Mouse (Mus musculus) left cerebral cortex, adult 9 months (tissue): ENCODE results near the gene Chd3.
A peak's percentile ranks its signal among the peaks of the same experiment; 100 is the strongest.

Experiments used
- DNase-seq, 2 experiments: peaks; one replicate each; pipeline ENCODE4 v3.0.0; 2022; ENCODE audit warnings: low spot score in 2 of 2

The Chd3 gene

DNA sequence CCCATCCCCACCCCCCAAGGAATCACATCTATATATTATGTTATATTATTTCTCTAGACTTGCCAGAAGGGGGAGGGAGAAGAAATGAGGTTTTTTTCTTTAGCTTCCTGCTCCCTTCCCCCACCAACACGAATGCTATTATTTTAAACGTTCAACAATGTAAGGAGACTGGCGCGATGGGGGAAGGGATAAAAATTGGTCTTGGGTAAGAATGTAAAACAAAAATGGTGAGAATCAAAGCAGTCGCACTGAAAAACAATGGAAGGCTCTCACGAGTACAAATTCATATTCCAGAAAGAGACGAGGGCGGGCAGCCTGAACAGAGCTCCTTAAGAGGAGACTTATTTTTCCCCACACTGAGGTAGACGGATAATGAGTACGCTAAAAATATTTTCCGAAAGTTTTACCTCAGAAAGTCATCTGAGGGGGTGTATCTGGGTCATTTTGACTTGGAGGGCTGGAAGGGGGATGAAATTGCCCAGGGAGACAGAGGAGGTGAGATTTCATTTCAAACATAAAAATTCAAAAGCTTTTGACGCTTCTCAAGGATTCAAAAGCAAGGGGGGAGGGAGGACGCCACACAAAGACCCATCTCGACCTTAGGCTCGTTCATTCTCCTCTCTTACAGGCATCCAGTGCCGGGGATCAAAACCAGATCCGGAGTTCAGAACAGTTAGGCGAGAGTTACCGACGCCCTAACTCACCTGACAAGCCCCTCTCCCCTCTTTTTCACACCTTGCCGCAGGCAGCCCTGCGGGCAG is 2.2 kb downstream of the Chd3 start:
- DNase-seq: peak in 1 of 2 experiments; percentile 53

DNA sequence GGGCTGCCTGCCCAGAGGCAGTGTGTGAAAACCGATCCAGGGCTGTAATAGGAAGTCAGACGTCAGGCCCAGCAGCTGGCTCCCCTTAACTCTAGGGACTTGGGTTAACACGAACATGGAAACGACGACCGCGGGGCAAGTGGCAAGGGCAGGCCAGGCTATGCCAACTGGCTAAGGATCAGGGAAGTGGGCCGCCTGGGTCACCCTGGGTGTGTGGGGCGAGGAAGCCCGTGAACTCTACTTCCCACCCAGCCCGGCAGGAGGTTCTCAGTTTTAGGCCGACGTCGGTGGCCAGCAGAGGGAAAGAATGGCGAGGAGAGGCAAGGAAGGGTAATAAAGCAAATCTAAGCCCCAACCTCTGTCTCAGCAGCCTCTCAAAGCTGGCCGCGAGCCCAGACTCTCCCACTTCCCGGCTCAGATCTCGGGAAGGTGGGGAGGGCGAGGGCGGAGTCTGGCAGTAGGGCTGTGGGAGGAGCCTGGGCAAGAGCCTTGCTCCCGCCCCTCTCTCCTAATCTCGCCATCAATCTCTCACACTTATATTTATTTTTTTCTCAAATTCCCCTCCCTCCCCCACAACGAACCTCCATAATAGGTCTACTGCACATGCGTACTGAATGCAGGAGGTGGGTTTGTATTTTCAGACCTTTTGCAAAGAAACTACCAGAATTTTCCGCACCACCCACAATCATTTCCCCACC is 2.9 kb downstream of the Chd3 start:
- DNase-seq: peak; percentile 91 to 94

DNA sequence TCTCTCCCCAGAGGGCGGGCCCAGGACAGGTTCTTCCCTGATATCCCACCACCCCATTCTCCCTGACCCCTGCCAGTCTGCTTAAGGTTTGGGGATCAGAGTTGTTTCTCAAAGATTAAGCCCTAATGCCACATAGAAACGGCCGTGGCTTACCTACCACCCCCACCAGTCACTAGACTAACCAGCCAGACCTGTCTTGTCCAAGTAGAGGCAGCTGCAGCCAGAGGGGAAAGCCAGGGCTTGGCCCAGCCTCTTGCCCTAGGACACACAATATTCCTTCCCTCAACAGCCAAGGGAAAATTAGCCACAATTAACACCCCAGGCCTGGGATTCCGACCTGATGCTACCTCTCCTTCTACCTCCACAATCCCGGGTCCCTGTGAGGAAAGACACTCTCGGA is 3.5 kb downstream of the Chd3 start:
- DNase-seq: peak in 1 of 2 experiments; percentile 14

DNA sequence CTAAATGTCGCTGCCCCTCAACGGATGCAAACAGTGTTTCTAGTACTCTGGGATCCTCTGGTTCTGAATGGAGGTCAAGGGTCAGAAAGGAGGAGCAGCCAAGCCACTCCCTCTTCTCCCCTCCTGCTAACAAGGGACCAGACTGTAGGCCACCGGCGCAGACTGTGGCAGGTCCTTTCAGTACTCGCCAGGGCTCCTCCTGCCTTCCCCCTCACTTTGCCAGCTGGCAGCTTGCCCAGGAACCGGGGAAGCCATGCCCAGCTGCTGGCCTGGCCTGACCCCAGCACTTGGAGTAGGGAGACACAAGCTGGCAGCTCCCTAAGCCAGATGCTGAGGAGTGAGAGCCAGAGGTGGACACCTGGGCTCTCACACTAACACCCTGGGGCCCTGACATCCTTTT is 4.3 kb downstream of the Chd3 start:
- peak; percentile 81 to 92 for DNase-seq

DNA sequence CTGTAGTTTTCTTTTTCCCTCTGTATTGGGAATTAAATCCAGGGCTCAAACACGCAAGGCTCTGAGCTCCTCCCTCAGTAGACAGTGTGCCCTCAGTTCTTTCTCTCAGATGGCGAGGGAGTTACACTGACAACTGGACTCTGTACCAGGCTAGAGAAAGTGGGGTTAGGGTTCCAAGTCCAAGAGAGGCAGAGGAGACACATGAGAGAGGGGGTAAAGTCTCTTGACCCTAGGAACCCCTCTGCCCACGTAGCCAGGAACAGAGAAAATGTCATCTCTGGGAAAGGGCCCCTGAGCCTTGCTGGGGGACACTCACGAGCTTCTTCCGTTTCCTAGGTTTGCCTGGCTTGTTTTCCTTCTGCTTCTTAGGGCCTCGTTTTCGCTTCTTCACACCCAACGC is 4.8 kb downstream of the Chd3 start:
- DNase-seq: no peak

DNA sequence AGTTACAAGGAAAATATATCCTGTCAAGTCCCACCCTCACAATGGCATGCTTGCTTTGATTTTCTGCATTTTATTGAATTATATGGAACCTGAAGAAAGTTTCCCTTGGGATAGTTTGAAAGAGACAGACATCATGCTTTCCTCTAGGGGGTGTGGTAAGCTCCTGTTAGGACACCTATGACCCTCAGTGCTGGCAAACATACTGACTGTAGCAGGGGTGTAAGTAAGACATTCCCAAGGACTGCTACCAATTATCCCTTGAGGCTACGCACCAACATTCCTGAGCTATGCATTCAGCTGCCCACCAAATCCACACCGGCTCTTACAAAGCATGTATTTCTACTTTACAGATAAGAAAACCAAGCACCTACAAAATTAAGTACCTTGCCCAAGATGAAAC is 6.7 kb downstream of the Chd3 start:
- DNase-seq: no peak

DNA sequence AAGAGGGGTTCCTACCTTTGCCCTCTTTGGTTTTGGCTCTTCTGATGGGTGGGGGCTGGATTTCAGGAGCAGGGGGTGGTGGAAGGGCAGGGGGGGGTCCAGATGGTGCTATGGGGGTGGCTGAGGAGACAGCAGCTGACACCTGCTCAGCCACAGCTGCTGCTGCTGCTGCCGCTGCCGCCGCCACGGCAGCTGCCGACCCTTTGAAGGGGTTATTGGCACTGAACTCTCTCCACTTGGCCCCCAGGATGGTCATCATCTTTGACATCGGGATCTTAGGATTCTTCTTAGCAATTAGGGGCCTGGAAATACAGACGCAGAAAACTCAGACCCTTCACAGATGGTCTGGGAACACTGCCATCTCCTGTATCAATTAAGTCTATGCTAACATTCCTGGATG is 7.2 kb downstream of the Chd3 start:
- no peak for DNase-seq

DNA sequence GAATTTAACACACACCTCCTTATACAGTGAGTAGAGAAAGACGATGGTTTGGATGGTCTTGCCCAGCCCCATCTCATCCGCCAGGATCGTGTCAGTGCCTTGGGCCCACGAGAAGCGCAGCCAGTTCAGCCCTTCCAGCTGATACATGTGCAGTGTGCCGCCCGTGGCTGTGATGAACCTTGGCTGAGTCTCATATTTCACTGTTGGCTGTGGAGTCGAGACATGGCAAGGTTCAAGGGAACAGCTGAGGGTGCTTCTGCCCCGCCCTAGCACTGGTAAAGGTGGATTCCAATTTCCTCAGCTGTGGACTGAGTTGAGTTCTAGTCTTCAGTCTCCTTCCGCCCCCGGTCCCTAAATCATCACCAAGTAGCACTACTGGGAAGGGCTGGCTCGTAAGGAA is 11.5 kb downstream of the Chd3 start:
- no peak for DNase-seq

DNA sequence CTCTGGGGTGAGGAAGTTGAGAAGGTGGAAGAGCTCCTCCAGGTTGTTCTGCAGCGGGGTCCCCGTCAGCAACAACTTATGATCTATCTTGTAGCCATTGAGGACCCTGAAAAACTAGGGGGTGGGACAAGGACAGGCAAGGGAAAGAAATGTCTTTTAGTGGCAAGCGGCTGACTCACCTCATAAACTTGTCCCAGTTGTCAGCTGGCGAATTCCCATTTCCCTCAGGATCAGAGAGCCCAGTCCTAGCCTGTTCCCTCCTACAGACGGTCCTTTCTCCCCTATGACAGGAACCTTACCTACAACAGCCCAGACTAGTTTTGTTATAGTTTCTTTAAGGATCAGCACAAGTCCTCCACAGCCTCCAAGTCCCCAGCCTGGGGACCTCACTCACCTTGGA is 12.7 kb downstream of the Chd3 start:
- no peak for DNase-seq

DNA sequence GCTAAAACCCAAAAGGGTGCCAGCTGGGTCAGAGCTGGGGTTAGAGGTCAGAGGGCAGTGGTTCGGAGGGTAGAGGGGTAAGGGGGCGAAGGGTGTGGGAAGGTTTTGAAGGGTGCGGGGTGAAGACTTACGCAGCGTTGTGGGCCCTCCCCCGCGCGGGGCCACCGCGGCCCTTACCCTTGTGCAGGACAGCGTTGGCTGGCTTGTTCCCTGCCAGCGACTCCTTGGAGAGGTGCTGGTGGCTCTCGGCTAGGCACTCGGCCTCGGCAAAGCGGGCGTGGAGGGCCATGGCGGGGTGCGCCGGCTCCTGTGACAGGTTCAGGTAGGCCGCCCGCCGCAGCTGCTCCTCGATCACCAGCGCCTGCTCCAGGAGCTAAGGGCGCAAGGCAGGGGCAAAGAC is 22.8 kb downstream of the Chd3 start:
- DNase-seq: no peak

DNA sequence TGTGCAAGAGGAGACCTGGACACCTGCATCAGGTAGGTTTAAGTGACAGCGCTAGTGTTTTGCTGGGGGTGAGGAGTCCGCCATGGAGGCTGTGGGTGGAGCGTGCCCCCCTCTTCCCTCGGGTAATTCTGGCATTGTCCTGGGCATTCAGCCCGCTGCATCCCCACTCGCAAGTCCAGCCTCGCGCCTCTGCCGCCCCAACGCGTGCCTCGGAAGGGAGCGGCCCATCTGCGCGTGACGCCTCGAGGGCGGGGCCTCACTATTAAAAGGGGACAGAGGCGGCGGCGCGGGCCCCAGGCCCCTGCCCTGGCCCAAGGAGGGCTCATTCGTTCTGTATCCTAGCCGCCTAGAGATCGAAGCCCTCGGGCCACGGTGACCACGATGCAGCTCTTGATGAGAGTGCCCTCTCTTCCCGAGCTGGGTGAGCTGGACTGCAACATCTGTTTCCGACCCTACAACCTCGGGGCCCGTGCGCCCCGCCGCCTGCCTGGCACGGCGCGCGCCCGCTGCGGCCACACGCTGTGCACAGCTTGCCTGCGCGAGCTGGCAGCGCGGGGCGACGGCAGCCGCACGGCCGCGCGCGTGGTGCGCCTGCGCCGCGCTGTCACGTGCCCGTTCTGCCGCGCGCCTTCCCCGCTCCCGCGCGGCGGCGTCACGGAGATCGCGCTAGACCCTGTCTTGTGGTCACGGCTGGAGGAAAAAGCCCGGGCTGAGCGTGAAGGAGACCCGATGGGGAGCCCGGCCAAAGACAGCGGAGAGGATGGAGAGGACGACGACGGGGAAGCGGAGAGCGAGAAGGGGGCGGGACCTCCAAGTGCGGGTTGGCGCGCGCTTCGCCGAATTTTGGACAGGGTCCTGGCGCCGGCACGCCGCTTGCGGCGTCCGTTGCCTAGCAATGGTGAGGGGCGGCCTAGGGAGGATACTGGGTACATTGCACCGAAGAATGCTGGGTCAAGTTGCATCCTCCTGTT is 28.8 kb downstream of the Chd3 start, which contains the start of gene Rnf227:
TSS of gene Rnf227 (plus strand) at position 301 of the 971 bp plus-strand sequence.
- DNase-seq: peak in 1 of 2 experiments; percentile 69

DNA sequence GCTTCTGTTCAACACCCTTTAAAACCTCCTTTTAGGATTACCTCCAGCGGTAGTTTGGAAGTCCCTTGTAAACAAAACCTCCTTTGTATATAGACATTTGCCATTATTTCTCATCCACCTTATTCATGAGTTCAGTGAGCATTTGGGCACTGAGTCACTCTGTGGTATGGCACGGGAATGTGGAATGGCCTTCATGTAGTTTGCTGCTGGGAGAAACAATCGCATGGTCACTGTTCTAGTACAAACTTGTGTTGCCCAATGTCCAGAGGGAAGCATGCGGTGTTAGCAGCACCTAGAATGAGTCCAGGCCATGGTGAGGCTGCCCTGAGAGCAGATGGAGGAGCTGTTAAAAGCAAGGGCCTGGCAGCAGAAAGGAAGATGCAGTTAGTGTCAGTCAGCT is 34.4 kb downstream of the Chd3 start:
- DNase-seq: no peak

DNA sequence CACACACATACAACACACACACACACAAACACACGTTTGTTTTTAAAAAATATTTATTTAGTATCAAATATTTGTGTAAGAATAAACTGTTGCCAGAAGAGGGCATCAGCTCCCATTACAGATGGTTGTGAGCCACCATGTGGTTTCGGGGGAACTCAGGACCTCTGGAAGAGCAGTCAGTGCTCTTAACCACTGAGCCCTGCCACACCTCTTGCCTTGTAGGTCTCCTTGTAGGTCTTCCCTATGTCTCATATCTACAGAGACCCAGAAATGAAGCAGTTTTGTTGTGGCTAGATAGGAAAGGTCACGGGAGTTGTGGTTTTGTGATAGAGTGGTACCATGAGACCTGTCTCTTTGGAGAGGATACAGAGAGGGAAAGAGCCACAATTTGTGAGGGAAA is 35.3 kb downstream of the Chd3 start:
- no peak for DNase-seq

DNA sequence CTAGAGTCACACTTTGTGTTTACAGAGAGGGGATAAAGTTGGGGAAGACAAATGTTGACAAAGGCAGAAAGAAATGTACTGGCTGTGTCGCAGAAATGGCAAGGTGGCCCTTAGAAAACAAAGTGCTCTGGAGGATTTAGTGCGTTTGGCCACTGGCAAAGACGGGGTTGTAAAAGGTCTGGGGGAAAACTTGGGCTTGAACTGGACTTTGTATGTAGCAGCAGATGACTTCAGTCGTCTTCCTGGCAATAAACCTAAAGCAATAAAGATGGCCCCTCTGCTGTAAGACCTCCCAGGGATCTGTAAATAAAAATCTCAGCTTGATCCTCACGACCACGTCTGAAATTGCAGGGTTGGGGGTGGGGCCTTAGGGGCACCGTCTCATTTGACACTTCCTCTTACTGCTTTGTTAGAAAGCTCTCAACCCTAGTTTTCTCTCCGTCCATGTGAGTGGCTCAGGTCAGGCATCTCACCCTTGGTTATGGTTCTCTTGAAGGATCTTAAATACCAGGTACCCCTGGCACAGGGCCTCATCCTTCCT is 36.4 kb downstream of the Chd3 start:
- DNase-seq: no peak

DNA sequence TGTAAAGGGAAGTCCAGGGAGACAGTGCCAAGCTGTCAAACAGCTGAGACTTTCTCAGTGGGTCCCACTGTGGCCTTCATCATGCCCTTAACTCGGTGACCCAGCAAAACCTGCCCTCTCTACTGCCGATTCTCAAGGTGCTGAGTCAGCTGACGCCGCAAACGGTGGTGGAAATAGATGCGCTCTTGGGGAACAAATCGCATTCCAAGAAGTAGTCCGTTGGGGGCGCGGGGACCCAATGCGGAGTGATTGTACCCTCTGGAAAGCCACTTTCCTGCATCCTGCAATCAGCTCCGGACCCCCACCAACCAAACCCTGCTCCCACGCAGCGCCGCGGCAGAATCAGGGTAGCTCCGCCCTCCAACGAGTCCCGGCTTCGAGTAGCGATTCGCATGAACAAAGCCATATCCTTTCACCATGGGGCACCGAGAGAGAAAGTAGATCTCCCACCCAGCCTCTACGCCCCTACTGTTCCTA is 37.2 kb downstream of the Chd3 start:
- peak in 1 of 2 experiments; percentile 82 for DNase-seq

DNA sequence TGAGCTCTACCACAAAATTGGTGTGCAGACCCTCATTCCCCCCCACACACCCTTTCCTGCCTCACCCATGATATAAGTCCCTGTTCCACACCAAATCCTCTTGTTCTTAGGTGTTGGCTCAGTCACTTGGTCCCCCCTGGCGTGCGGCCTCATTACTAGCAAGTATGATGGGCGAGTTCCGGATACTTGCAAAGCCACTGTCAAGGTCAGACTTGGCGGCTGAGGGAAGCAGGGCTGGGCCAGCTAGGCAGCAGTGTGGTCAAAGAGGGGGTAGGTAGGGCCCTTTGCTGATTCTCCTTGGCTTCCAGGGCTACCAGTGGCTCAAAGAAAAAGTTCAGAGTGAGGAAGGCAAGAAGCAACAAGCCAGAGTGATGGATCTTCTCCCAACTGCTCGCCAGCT is 38.1 kb downstream of the Chd3 start:
- DNase-seq: no peak

DNA sequence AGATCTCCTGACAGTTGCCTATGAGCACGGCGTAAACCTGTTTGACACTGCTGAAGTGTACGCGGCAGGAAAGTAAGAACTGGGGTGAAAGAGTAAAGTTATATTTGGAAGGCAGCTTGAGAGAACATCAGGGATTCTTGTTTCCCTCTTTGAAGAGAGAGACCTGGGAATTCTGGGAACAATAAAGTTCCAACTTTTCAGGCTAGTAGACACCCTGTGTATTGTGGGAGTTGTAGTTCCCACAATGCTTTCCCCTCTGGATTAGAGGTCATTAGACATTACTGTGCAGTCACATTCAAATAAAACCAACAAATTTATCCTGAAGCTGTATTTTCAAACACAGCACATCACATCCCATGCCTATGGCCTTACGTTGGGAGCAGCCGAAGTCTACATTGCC is 40.7 kb downstream of the Chd3 start:
- no peak for DNase-seq

DNA sequence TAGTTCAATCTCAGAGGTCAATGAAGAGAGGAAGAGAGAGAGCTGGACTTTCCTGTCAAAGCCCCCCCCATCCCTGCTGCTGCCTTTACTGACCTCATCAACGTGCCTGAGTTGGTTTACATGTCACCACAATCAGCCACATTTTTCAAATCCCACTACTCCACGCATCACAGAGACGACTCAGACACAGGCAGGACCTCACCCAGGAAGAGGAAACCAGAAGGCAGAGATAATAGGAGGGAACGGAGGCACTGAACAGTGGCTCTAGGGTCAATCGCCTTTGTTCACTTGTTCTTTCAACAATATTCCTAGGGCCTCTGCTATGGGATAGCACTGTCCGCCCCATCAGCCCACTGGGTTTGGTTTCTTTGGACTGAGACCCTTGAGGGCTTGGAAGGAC is 41.6 kb downstream of the Chd3 start:
- no peak for DNase-seq

DNA sequence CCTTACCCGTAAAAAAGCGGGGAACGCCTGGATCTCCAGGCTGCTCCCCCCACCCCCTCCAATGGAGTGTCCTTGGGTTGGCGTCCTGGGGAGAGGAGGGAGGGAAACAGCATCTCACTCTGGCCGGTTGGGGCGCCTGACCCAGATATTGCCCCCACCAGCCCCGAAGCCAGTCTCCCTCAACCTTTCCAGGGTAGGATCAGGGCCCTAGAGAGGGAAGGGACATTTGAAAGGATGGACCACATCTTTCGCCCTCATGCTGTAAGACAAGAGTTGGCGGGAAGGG is 42.1 kb downstream of the Chd3 start:
- no peak for DNase-seq

DNA sequence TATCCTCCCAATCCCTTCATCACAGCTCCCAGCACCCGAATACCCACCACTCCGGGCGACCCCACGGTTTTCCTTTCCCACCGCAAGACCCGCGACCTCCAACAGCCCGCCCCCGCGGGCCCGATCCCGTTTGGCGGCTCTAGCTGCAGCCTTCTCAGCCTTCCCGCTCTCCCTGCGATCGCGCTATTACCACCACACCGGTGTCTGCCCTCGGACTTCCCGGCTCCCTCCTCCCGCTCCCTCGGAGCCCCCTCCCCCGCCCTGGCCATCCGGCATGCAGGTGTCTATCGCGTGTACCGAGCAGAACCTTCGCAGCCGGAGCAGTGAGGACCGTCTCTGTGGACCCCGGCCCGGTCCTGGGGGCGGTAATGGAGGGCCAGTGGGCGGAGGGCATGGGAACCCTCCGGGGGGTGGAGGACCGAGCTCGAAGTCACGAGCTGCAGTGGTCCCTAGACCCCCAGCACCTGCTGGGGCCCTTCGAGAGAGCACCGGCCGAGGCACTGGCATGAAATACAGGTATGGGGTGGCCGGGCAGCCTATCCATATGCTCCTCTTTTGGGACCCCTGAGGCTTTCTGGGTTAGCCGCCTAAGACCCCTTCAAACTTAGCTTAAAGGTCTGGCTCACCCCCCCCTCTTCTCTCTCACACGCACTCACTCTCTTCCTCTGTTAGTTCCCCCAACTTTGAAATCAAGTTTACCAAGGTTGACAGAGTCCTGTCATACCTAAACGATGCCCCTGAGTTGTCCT is 42.6 kb downstream of the Chd3 start:
- no peak for DNase-seq
